Mouse (Mus musculus): ENCODE data around the gene Spsb3. TPM values are rescaled to one million over a fixed set of nuclear protein-coding genes. Genes with fewer than 3 reads are reported as not detected.

Gene Spsb3
- polyA plus RNA-seq, 1 experiment from 2014 or later: 45.5 TPM

DNA sequence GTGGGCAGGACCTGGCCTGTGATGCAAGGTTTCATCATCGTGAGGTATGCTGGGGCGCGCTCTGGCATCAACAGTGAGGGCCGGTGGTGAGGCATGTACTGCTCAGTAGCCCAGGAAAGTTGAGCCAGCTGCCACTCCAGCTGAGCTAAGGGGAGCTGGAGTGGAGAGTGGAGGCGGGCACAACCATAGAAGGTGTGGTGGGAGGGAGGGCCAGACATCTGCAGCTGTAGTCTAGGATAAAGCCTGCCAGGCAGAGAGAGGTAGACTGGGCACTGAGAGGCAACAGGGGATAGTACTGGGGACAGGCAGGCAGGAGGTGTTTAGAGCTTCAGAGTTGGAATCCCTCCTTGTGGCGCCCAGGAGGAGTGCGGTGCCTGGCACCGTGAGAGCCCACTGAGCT is 26.4 kb upstream of the Spsb3 start:
- Histone ChIP-seq H3K27ac (replicated peaks) (no peak overlapping the region), H3K4me1 (replicated peaks; ENCODE audit: control insufficient read depth, insufficient read depth) (no peaks in the 10 kb centered on the region), H3K9ac (ENCODE audit: low read length) (no peak overlapping the region), H3K9me3 (ENCODE audit: control insufficient read depth, low read length) (no peaks in the 10 kb centered on the region), H3K4me3 (ENCODE audit: low read depth, low read length) (no peak overlapping the region), H3K4me2 (replicated peaks; ENCODE audit: low read depth) (no peak overlapping the region), H3K36me3 (ENCODE audit: control insufficient read depth, insufficient read depth, low read length) (peaks cover 21% of the 10 kb centered on the region), H3K27me3 (ENCODE audit: control insufficient read depth, insufficient read depth, low read length) (no peaks in the 10 kb centered on the region)
- DNase-seq (ENCODE audit: low spot score): no peak
- TF ChIP-seq CTCF (IDR thresholded peaks at IDR 0.05; ENCODE audit: low read depth) (no peak), EP300 (optimal IDR thresholded peaks at IDR 0.05) (no peak)
- ATAC-seq (ENCODE audit: low FRiP score, low TSS enrichment): peak; percentile 25; the same call in 1 of the 2 replicates
- 91% methylated on average over 8 of the region's 8 CpGs for WGBS

DNA sequence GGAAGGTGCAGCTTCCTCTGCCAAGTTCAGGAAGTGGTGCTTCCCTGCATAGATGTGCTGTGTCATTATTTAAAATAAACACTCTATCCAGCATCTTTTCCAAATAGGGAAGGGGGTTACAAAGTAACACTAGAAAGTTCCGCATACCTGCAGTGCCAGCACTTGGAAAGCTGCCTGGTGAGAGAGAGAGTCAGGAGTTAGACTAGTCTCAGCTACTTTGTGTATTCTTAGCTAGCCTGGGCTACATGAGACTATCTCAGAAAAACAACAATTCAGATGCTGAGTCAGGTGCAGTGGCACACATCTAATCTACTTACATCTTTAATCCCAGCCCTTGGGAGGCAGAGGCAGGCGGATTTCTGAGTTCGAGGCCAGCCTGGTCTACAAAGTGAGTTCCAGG is 24.7 kb upstream of the Spsb3 start:
- H3K9me3 ChIP-seq (ENCODE audit: control insufficient read depth, low read length): no peaks in the 10 kb centered on the region
- no peak overlapping the region for H3K4me3 ChIP-seq (ENCODE audit: low read depth, low read length)
- ATAC-seq (ENCODE audit: low FRiP score, low TSS enrichment) (no peak), DNase-seq (ENCODE audit: low spot score) (no peak)
- 95% methylated on average over 3 of the region's 3 CpGs for WGBS
- H3K36me3 ChIP-seq (ENCODE audit: control insufficient read depth, insufficient read depth, low read length): peaks cover 14% of the 10 kb centered on the region
- no peak overlapping the region for H3K27ac ChIP-seq (replicated peaks)
- no peaks in the 10 kb centered on the region for H3K4me1 ChIP-seq (replicated peaks; ENCODE audit: control insufficient read depth, insufficient read depth)
- no peak overlapping the region for H3K4me2 ChIP-seq (replicated peaks; ENCODE audit: low read depth)
- no peak overlapping the region for H3K9ac ChIP-seq (ENCODE audit: low read length)
- TF ChIP-seq CTCF (IDR thresholded peaks at IDR 0.05; ENCODE audit: low read depth): no peak
- no peak for TF ChIP-seq EP300 (optimal IDR thresholded peaks at IDR 0.05)
- no peaks in the 10 kb centered on the region for H3K27me3 ChIP-seq (ENCODE audit: control insufficient read depth, insufficient read depth, low read length)

DNA sequence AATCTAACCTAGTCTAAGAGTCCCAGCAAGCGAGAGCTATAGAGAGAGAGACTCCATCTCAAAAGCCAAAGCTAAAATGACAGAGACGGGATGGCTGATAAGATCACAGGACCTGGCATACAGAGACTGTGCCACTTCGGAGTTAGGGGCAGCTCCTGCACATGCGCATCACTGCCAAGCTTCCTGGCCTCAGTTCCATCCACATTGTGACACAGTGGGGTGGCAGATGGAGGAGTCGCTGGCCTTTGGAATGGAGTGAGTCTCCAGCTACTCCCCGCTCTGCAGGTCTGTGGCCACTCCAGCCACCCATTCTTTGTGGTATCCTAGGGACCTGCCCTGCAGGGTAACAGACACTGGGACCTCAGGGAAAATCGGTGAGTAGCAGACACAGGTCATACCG is 20.7 kb upstream of the Spsb3 start, which contains the start of gene Igfals:
Gene Igfals, plus strand, starts transcription at position 222 of the 400 bp plus-strand sequence.
- WGBS: 87% methylated on average over 8 of the region's 8 CpGs
- Histone ChIP-seq H3K4me2 (replicated peaks; ENCODE audit: low read depth) (no peak within 1 kb of the TSS), H3K27me3 (ENCODE audit: control insufficient read depth, insufficient read depth, low read length) (no peaks in the 10 kb centered on the region), H3K36me3 (ENCODE audit: control insufficient read depth, insufficient read depth, low read length) (peaks cover 14% of the 10 kb centered on the region), H3K9me3 (ENCODE audit: control insufficient read depth, low read length) (no peaks in the 10 kb centered on the region), H3K4me3 (ENCODE audit: low read depth, low read length) (no peak within 1 kb of the TSS), H3K9ac (ENCODE audit: low read length) (no peak within 1 kb of the TSS), H3K27ac (replicated peaks) (no peak within 1 kb of the TSS), H3K4me1 (replicated peaks; ENCODE audit: control insufficient read depth, insufficient read depth) (no peaks in the 10 kb centered on the region)
- ATAC-seq (ENCODE audit: low FRiP score, low TSS enrichment): no peak
- TF ChIP-seq EP300 (optimal IDR thresholded peaks at IDR 0.05) (no peak), CTCF (IDR thresholded peaks at IDR 0.05; ENCODE audit: low read depth) (no peak)
- DNase-seq (ENCODE audit: low spot score): no peak

DNA sequence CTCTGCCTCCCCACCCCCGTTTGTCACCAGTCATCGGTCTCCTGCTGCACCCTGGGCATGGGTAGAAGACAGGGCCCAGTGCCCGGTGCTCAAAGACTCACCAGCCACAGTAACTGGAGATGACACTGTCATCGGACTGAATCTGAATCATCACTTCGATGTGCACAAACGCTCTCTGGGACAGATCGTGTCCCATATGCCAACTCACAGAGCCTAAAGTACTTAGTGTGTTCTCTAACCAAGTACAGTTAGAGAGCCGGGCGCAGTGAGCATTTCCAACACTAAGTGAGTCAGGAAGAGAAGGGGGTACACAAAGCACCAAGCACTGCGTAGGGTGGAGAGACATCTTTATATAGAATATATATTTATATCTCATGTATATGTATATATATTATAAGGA is 18.5 kb upstream of the Spsb3 start:
- Histone ChIP-seq H3K9ac (ENCODE audit: low read length) (no peak overlapping the region), H3K4me1 (replicated peaks; ENCODE audit: control insufficient read depth, insufficient read depth) (no peaks in the 10 kb centered on the region)
- ATAC-seq (ENCODE audit: low FRiP score, low TSS enrichment): no peak

DNA sequence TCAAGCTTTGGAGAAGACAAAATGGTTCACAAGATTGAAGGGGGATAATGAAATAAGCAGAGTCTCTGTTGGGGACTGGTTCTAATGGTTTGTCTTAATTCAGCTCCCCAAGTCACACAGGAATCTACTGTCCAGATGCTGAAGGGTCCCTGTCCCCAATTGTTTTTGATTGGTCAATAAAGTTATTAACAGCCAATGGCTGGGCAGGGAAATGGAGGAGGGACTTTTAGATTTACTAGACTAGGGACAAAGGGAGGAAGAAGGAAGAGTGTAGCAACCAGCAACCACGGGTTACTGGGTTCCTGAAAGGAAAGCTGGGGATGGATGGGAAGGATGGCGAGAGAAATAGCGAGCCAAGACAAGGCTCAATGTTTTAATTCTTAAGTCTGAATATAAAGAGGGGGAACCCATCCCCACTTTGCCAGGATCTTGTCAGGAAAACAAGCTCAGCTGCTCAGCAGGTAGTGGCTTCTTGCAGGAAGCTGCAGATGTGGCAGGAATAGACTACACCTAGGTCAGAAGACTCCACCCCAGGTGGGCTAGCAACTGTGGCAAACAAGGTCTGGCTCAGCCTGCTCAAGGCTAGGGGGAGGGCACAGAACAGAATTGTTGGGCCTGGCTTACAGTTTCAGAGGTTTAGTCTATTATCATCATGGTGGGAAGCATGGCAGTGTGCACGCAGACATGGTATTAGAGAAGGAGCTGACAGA is 12.6 kb upstream of the Spsb3 start:
- Histone ChIP-seq H3K9me3 (ENCODE audit: control insufficient read depth, low read length) (no peaks in the 10 kb centered on the region), H3K27me3 (ENCODE audit: control insufficient read depth, insufficient read depth, low read length) (no peaks in the 10 kb centered on the region), H3K9ac (ENCODE audit: low read length) (no peak overlapping the region), H3K36me3 (ENCODE audit: control insufficient read depth, insufficient read depth, low read length) (no peaks in the 10 kb centered on the region), H3K4me1 (replicated peaks; ENCODE audit: control insufficient read depth, insufficient read depth) (no peaks in the 10 kb centered on the region), H3K4me2 (replicated peaks; ENCODE audit: low read depth) (no peak overlapping the region), H3K4me3 (ENCODE audit: low read depth, low read length) (no peak overlapping the region), H3K27ac (replicated peaks) (no peak overlapping the region)
- ATAC-seq (ENCODE audit: low FRiP score, low TSS enrichment) (no peak), DNase-seq (ENCODE audit: low spot score) (no peak)
- TF ChIP-seq CTCF (IDR thresholded peaks at IDR 0.05; ENCODE audit: low read depth): no peak
- TF ChIP-seq EP300 (optimal IDR thresholded peaks at IDR 0.05): no peak
- 52% methylated on average over 4 of the region's 4 CpGs for WGBS

More for the DNA sequence above, 18.5 kb upstream of the Spsb3 start:
- no peak overlapping the region for H3K27ac ChIP-seq (replicated peaks)
- H3K27me3 ChIP-seq (ENCODE audit: control insufficient read depth, insufficient read depth, low read length): no peaks in the 10 kb centered on the region
- DNase-seq (ENCODE audit: low spot score): no peak
- 94% methylated on average over 10 of the region's 10 CpGs for WGBS
- TF ChIP-seq EP300 (optimal IDR thresholded peaks at IDR 0.05) (no peak), CTCF (IDR thresholded peaks at IDR 0.05; ENCODE audit: low read depth) (no peak)
- H3K36me3 ChIP-seq (ENCODE audit: control insufficient read depth, insufficient read depth, low read length): 0 out of 2 replicates have a peak, but pooled peaks cover 6% of the 10 kb centered on the region
- H3K4me3 ChIP-seq (ENCODE audit: low read depth, low read length): no peak overlapping the region
- no peak overlapping the region for H3K4me2 ChIP-seq (replicated peaks; ENCODE audit: low read depth)
- no peaks in the 10 kb centered on the region for H3K9me3 ChIP-seq (ENCODE audit: control insufficient read depth, low read length)

DNA sequence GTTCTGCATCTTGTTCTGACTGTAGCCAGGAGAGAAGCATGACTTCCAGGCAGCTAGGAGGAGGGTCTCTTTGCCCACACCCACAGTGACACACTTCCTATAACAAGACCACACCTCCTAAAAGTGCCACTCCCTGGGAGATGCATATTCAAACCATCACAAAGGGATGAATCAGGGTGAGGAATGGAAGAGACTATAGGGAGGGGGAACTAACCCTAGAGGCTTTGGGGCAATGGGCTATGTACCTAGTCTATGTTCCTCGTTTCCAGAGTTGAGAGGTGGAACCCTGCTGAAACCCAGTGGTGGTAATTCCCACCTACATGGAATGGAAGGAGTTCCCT is 12.1 kb upstream of the Spsb3 start:
- no peaks in the 10 kb centered on the region for H3K36me3 ChIP-seq (ENCODE audit: control insufficient read depth, insufficient read depth, low read length)
- H3K9me3 ChIP-seq (ENCODE audit: control insufficient read depth, low read length): no peaks in the 10 kb centered on the region
- no peak overlapping the region for H3K9ac ChIP-seq (ENCODE audit: low read length)
- no peaks in the 10 kb centered on the region for H3K4me1 ChIP-seq (replicated peaks; ENCODE audit: control insufficient read depth, insufficient read depth)
- no peak overlapping the region for H3K27ac ChIP-seq (replicated peaks)
- no peak for ATAC-seq (ENCODE audit: low FRiP score, low TSS enrichment)
- H3K27me3 ChIP-seq (ENCODE audit: control insufficient read depth, insufficient read depth, low read length): no peaks in the 10 kb centered on the region
- H3K4me2 ChIP-seq (replicated peaks; ENCODE audit: low read depth): no peak overlapping the region
- no peak for DNase-seq (ENCODE audit: low spot score)
- H3K4me3 ChIP-seq (ENCODE audit: low read depth, low read length): no peak overlapping the region
- TF ChIP-seq EP300 (optimal IDR thresholded peaks at IDR 0.05) (no peak), CTCF (IDR thresholded peaks at IDR 0.05; ENCODE audit: low read depth) (no peak)
- WGBS: 45% methylated on average over 1 of the region's 1 CpGs
